Mouse (Mus musculus): ENCODE results near the gene Hoxb5. TPM values are rescaled to one million over a fixed set of nuclear protein-coding genes. Genes with fewer than 3 reads are reported as not detected.

Hoxb5 gene
- polyA plus RNA-seq (2016; fragmentation: Nextera tagmentation; extraction: Ambion mirVana): 0.07 and 0.28 TPM in 2 replicates

- peak; percentile 89 for DNase-seq (ENCODE audit: low spot score)
- H3K4me1 ChIP-seq: peaks cover 21% of the 10 kb centered on the region
- no peaks in the 10 kb centered on the region for H3K36me3 ChIP-seq (replicated peaks)
- H3K9me3 ChIP-seq: no peaks in the 10 kb centered on the region
- peaks cover 100% of the 10 kb centered on the region for H3K27me3 ChIP-seq (replicated peaks; ENCODE audit: low read depth, poor library complexity, severe bottlenecking)
- WGBS: 1% methylated on average over 69 of the region's 69 CpGs
- no peak within 1 kb of the TSS for H3K27ac ChIP-seq (replicated peaks)
- peak within 1 kb of the TSS; percentile 27 for H3K4me3 ChIP-seq
Measured at GRCm38 (mm10) chr11:96303151-96304099, at the start of gene Hoxb5. Gene Hoxb5 (plus strand): TSS chr11:96303336.

DNA sequence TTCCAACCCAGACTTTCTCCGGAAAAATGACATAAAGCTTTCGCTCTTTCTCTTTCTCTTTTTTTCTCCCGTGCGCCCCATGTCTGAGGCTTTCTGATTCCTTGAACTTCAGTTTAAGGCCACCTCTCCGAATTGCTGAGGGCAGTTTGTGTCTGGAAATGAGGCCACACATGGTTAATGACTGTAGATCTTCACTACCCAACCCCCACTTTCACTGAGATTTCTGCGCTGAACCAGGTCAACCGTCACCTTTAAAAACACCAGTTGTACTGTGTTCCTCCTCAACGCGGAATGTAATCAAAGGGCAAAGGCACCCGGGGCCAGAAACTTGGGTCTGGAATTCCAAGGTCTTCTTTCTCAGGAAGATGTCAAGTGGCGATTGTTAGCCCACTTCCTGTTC is 48.9 kb upstream of the Hoxb5 start:
- peaks cover 4% of the 10 kb centered on the region; the same call in 1 of the 2 replicates for H3K4me1 ChIP-seq
- H3K9me3 ChIP-seq: no peaks in the 10 kb centered on the region
- H3K4me3 ChIP-seq: no peak overlapping the region
- 1% methylated on average over 11 of the region's 11 CpGs for WGBS
- no peaks in the 10 kb centered on the region for H3K36me3 ChIP-seq (replicated peaks)
- no peak overlapping the region for H3K27ac ChIP-seq (replicated peaks)
- peak; percentile 21 for DNase-seq (ENCODE audit: low spot score)
- H3K27me3 ChIP-seq (replicated peaks; ENCODE audit: low read depth, poor library complexity, severe bottlenecking): peaks cover 100% of the 10 kb centered on the region

DNA sequence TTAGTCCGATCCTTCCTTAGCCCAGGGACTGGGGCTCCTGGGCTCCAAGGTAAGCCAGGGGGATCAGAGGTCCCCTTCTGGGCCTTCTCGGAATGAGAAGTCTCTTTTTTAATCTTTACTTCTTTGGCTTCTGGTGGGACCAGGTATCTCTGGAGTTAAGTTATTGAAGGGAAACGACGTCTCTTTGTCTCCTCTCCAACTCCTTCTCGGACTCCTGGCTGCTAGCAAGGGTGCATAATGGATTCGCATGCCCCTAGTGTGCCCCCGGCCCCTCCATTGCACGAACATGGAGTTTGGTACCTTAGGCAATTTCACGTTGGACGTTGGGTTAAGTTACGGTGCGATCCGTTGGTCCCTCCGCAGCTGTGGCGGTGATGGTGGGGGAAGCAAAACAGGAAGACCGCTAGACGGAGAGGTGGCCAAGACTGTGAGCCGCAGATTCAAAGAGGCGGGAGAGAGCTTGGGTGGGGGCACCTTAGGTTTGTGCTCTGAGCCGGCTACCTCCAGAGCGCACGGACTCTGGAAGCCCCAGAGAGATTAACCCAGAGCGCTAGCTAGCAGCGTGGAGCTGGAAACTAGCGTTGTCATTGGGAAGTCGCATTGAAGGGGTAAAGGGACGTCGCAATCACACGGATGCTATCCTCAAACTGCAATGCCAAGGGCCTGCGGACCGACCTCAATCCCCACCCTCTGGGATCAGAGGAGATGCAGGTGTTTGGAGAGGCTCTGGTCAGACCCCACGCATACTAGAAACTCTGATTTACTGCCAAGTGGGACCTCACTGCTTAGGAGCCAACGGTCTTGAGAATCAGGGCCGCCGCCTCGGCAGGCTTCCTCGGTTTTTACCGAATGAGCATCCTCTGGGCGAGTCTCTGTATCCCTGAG is 47.8 kb upstream of the Hoxb5 start:
- no peaks in the 10 kb centered on the region for H3K9me3 ChIP-seq
- peaks cover 7% of the 10 kb centered on the region; the same call in 1 of the 2 replicates for H3K4me1 ChIP-seq
- H3K27ac ChIP-seq (replicated peaks): no peak overlapping the region
- peak; percentile 44 for DNase-seq (ENCODE audit: low spot score)
- peaks cover 100% of the 10 kb centered on the region for H3K27me3 ChIP-seq (replicated peaks; ENCODE audit: low read depth, poor library complexity, severe bottlenecking)
- WGBS: 1% methylated on average over 39 of the region's 39 CpGs
- H3K36me3 ChIP-seq (replicated peaks): no peaks in the 10 kb centered on the region
- no peak overlapping the region for H3K4me3 ChIP-seq

DNA sequence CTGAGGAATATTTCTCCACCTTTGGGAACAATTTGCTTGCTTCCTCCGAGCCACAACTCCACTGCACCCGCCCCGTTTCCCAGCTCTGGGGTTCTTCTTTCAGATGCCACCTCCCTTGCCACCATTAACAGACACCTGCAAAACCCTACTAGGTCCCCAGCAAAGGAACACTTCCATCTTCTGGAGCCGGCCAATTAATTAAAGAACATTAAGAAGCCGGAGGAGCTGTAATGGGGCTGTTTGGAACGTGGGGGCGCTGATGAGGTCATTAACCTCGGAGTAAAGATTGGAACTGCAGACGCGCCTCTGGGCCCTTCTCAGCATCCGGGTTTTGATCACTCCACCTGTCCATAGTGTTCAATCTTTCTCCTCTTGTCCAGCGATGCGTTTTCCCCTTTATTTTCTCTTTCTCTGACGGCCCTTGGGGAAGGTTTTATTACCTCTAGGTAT is 47.1 kb upstream of the Hoxb5 start:
- Histone ChIP-seq H3K9me3 (no peaks in the 10 kb centered on the region), H3K4me1 (peaks cover 4% of the 10 kb centered on the region; the same call in 1 of the 2 replicates), H3K27ac (replicated peaks) (no peak overlapping the region), H3K27me3 (replicated peaks; ENCODE audit: low read depth, poor library complexity, severe bottlenecking) (peaks cover 100% of the 10 kb centered on the region), H3K4me3 (no peak overlapping the region), H3K36me3 (replicated peaks) (no peaks in the 10 kb centered on the region)
- 2% methylated on average over 14 of the region's 14 CpGs for WGBS
- DNase-seq (ENCODE audit: low spot score): no peak

GRCm38 (mm10) chr11:96257141-96257540 is 46.0 kb upstream of the Hoxb5 start:
- no peak overlapping the region for H3K27ac ChIP-seq (replicated peaks)
- H3K9me3 ChIP-seq: no peaks in the 10 kb centered on the region
- peaks cover 100% of the 10 kb centered on the region for H3K27me3 ChIP-seq (replicated peaks; ENCODE audit: low read depth, poor library complexity, severe bottlenecking)
- no peak for DNase-seq (ENCODE audit: low spot score)
- peaks cover 4% of the 10 kb centered on the region; the same call in 1 of the 2 replicates for H3K4me1 ChIP-seq
- no peaks in the 10 kb centered on the region for H3K36me3 ChIP-seq (replicated peaks)
- no peak overlapping the region for H3K4me3 ChIP-seq
- 20% methylated on average over 2 of the region's 2 CpGs for WGBS

- peak; percentile 8 for DNase-seq (ENCODE audit: low spot score)
- Histone ChIP-seq H3K4me1 (peaks cover 4% of the 10 kb centered on the region; the same call in 1 of the 2 replicates), H3K4me3 (no peak overlapping the region), H3K27ac (replicated peaks) (no peak overlapping the region), H3K9me3 (no peaks in the 10 kb centered on the region), H3K36me3 (replicated peaks) (no peaks in the 10 kb centered on the region), H3K27me3 (replicated peaks; ENCODE audit: low read depth, poor library complexity, severe bottlenecking) (peaks cover 100% of the 10 kb centered on the region)
- 0% methylated on average over 2 of the region's 2 CpGs for WGBS
Measured at GRCm38 (mm10) chr11:96259038-96259437, 44.1 kb upstream of the Hoxb5 start.

- 0% methylated on average over 1 of the region's 1 CpGs for WGBS
- H3K4me3 ChIP-seq: no peak overlapping the region
Measured at GRCm38 (mm10) chr11:96259511-96259910, 43.6 kb upstream of the Hoxb5 start.

DNA sequence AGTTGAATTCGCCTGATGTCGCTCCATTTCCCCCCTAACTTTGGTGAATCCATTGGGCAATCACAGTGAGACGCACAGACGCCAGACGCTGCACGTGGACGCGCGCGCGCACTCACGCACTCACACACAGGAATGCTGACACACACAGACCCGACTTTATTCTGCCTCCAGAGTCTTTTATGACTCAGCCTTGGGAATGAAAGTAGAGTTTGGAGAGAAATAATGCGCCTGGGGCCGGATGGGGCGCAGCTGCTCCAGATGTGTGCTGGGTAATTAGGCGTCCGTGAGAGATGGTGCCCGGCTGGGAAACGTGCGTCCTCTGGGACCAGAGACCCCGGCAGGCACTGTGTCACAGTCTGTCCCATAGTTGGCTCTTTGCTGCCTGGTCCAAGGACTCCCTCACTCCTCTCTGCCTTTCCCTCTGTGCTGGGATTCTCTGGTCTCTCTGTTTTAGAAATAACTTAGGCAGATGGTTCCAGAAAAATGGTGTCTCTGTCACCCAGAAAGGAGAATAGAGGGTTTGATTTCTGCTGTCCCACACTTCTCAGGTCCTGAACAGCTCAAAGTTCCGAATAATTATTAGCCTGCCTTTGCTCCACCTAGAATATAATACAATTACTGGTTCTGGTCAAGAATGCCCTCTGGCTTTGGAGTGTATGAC is 42.7 kb upstream of the Hoxb5 start:
- Histone ChIP-seq H3K27ac (replicated peaks) (no peak overlapping the region), H3K36me3 (replicated peaks) (no peaks in the 10 kb centered on the region), H3K9me3 (no peaks in the 10 kb centered on the region), H3K27me3 (replicated peaks; ENCODE audit: low read depth, poor library complexity, severe bottlenecking) (peaks cover 100% of the 10 kb centered on the region), H3K4me3 (no peak overlapping the region), H3K4me1 (peaks cover 4% of the 10 kb centered on the region; the same call in 1 of the 2 replicates)
- 1% methylated on average over 23 of the region's 23 CpGs for WGBS
- DNase-seq (ENCODE audit: low spot score): peak; percentile 42

More at GRCm38 (mm10) chr11:96259511-96259910, 43.6 kb upstream of the Hoxb5 start:
- Histone ChIP-seq H3K9me3 (no peaks in the 10 kb centered on the region), H3K27me3 (replicated peaks; ENCODE audit: low read depth, poor library complexity, severe bottlenecking) (peaks cover 100% of the 10 kb centered on the region), H3K36me3 (replicated peaks) (no peaks in the 10 kb centered on the region), H3K4me1 (peaks cover 4% of the 10 kb centered on the region; the same call in 1 of the 2 replicates), H3K27ac (replicated peaks) (no peak overlapping the region)
- no peak for DNase-seq (ENCODE audit: low spot score)

GRCm38 (mm10) chr11:96261323-96261890 is 41.7 kb upstream of the Hoxb5 start:
- H3K9me3 ChIP-seq: no peaks in the 10 kb centered on the region
- DNase-seq (ENCODE audit: low spot score): peak; percentile 85
- peaks cover 4% of the 10 kb centered on the region; the same call in 1 of the 2 replicates for H3K4me1 ChIP-seq
- no peak overlapping the region for H3K27ac ChIP-seq (replicated peaks)
- H3K27me3 ChIP-seq (replicated peaks; ENCODE audit: low read depth, poor library complexity, severe bottlenecking): peaks cover 100% of the 10 kb centered on the region
- no peak overlapping the region for H3K4me3 ChIP-seq
- H3K36me3 ChIP-seq (replicated peaks): no peaks in the 10 kb centered on the region
- 1% methylated on average over 24 of the region's 24 CpGs for WGBS

GRCm38 (mm10) chr11:96262262-96262830 is 40.8 kb upstream of the Hoxb5 start:
- 12% methylated on average over 6 of the region's 6 CpGs for WGBS
- Histone ChIP-seq H3K9me3 (no peaks in the 10 kb centered on the region), H3K4me1 (peaks cover 4% of the 10 kb centered on the region; the same call in 1 of the 2 replicates), H3K4me3 (no peak overlapping the region), H3K27me3 (replicated peaks; ENCODE audit: low read depth, poor library complexity, severe bottlenecking) (peaks cover 100% of the 10 kb centered on the region), H3K36me3 (replicated peaks) (no peaks in the 10 kb centered on the region), H3K27ac (replicated peaks) (no peak overlapping the region)
- DNase-seq (ENCODE audit: low spot score): peak; percentile 15

DNA sequence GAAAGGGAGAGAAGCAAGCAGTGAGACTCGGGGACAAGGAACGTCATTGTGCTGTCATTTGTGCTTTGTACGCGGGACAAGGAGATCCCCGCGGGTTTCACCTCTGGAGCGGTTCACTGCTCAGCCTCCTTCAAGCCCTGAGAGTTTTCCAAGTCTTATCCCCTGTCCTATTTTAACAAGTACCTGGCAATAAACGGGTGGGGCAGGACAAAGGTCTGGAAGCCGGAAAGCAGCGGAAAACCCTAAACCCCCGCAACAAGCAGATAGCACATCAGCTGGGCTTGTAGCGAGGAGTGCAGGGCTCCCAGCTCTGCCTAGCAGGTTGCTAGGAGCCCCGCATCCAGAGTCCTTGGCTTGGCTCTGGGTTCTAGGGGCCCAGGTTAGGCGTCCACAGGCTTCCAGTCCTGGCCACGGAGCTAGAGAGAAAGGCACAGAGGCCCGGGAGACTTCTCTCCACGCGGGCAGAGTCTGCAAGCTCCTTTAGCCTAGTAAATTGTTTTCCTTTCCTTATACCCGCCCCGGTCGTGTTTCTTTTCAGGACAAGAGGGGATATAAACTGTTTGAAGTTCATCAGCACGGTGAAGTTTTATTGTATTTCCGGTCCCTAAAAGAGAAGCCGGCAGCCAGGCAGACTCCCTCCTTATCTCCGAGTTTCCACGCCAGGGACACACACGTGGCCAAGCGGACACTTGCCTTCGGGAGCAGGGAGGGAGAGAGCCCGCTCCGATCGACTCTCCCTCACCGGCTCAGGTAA is 39.3 kb upstream of the Hoxb5 start:
- 2% methylated on average over 33 of the region's 33 CpGs for WGBS

More for the DNA sequence above, 39.3 kb upstream of the Hoxb5 start:
- Histone ChIP-seq H3K27me3 (replicated peaks; ENCODE audit: low read depth, poor library complexity, severe bottlenecking) (peaks cover 100% of the 10 kb centered on the region), H3K4me3 (no peak overlapping the region), H3K27ac (replicated peaks) (no peak overlapping the region), H3K9me3 (no peaks in the 10 kb centered on the region), H3K4me1 (peaks cover 4% of the 10 kb centered on the region; the same call in 1 of the 2 replicates), H3K36me3 (replicated peaks) (no peaks in the 10 kb centered on the region)
- DNase-seq (ENCODE audit: low spot score): peak; percentile 55
